ENCODE assay signal across 13 mouse cellular contexts in genomic region chr3:30247256-30247655, GRCm38 (mm10).
DNase-seq lines count a peak whose midpoint lies in the region; ATAC-seq and TF ChIP-seq lines count a peak whose summit lies in the region.
"Had no signal": no experiment of that assay in that cellular context is flagged by ENCODE, and none has a peak within 500 bp of the region (broad histone marks: within the 10 kb centered on the region; RNA-seq: fewer than 3 reads in every experiment).

No protein-coding gene starts in this region.

- no peaks in the 10 kb centered on the region for H3K36me3 ChIP-seq in embryonic facial prominence, embryonic 14.5 days (ENCODE audit: control insufficient read depth, insufficient read depth, low read length)
- no peaks in the 10 kb centered on the region for H3K36me3 ChIP-seq in embryonic facial prominence, embryonic 10.5 days (replicated peaks)
- no peaks in the 10 kb centered on the region for H3K36me3 ChIP-seq in intestine, embryonic 16.5 days (ENCODE audit: control insufficient read depth, insufficient read depth, low read length)
- H3K36me3 ChIP-seq in intestine, embryonic 15.5 days: no peaks in the 10 kb centered on the region
- H3K36me3 ChIP-seq in limb, embryonic 14.5 days (ENCODE audit: control insufficient read depth, insufficient read depth, low read length): no peaks in the 10 kb centered on the region
- H3K36me3 ChIP-seq in stomach, embryonic 15.5 days: no peaks in the 10 kb centered on the region
- no peaks in the 10 kb centered on the region for H3K36me3 ChIP-seq in thymus, adult 2 months (ENCODE audit: control insufficient read depth, insufficient read depth, low read length)
- H3K36me3 ChIP-seq: forebrain, embryonic 10.5 days; midbrain, embryonic 10.5 days had no signal

- H3K27me3 ChIP-seq in embryonic facial prominence, embryonic 14.5 days (replicated peaks; ENCODE audit: control insufficient read depth, insufficient read depth, low read length): no peaks in the 10 kb centered on the region
- no peaks in the 10 kb centered on the region for H3K27me3 ChIP-seq in embryonic facial prominence, embryonic 10.5 days (replicated peaks; ENCODE audit: low read depth, poor library complexity, severe bottlenecking)
- no peaks in the 10 kb centered on the region for H3K27me3 ChIP-seq in intestine, embryonic 16.5 days (replicated peaks; ENCODE audit: control insufficient read depth, insufficient read depth, low read length)
- 0 out of 2 replicates have a peak, but pooled peaks cover 4% of the 10 kb centered on the region for H3K27me3 ChIP-seq in intestine, embryonic 15.5 days (replicated peaks)
- no peaks in the 10 kb centered on the region for H3K27me3 ChIP-seq in limb, embryonic 14.5 days (ENCODE audit: control insufficient read depth, insufficient read depth, low read length)
- no peaks in the 10 kb centered on the region for H3K27me3 ChIP-seq in stomach, embryonic 15.5 days (replicated peaks)
- H3K27me3 ChIP-seq in thymus, adult 2 months (ENCODE audit: control insufficient read depth, insufficient read depth, low read length): no peaks in the 10 kb centered on the region

- no peak overlapping the region for H3K4me3 ChIP-seq in embryonic facial prominence, embryonic 14.5 days (ENCODE audit: low read depth, low read length)
- H3K4me3 ChIP-seq in embryonic facial prominence, embryonic 10.5 days: no peak overlapping the region
- no peak overlapping the region for H3K4me3 ChIP-seq in intestine, embryonic 16.5 days (ENCODE audit: low read length)
- no peak overlapping the region for H3K4me3 ChIP-seq in intestine, embryonic 15.5 days (replicated peaks)
- no peak overlapping the region for H3K4me3 ChIP-seq in limb, embryonic 14.5 days (replicated peaks; ENCODE audit: low read length)
- no peak overlapping the region for H3K4me3 ChIP-seq in stomach, embryonic 15.5 days (replicated peaks)
- H3K4me3 ChIP-seq in thymus, adult 2 months (ENCODE audit: control insufficient read depth, insufficient read depth, low read length): no peak overlapping the region
- H3K4me3 ChIP-seq: forebrain, embryonic 10.5 days; midbrain, embryonic 10.5 days had no signal

- ATAC-seq in embryonic facial prominence, embryonic 14.5 days (ENCODE audit: low read depth): no peak
- ATAC-seq in intestine, embryonic 16.5 days: no peak
- no peak for ATAC-seq in intestine, embryonic 15.5 days
- ATAC-seq in limb, embryonic 14.5 days (ENCODE audit: low FRiP score, low read depth): no peak
- no peak for ATAC-seq in stomach, embryonic 15.5 days (ENCODE audit: insufficient read depth, low FRiP score, low read depth)
- ATAC-seq: Patski had no signal

- no peak overlapping the region for H3K27ac ChIP-seq in embryonic facial prominence, embryonic 14.5 days (replicated peaks; ENCODE audit: low read depth, low read length)
- H3K27ac ChIP-seq in embryonic facial prominence, embryonic 10.5 days (replicated peaks): no peak overlapping the region; the same call in 1 of the 2 replicates
- peak overlapping the region; percentile 64; the same call in 1 of the 2 replicates for H3K27ac ChIP-seq in intestine, embryonic 16.5 days (ENCODE audit: low read length)
- H3K27ac ChIP-seq in intestine, embryonic 15.5 days: no peak overlapping the region
- H3K27ac ChIP-seq in limb, embryonic 14.5 days (replicated peaks; ENCODE audit: low read depth, low read length): peak overlapping the region; percentile 28; the same call in 1 of the 2 replicates
- peak overlapping the region; percentile 77 for H3K27ac ChIP-seq in stomach, embryonic 15.5 days
- H3K27ac ChIP-seq in thymus, adult 2 months (ENCODE audit: control insufficient read depth, insufficient read depth, low read length): no peak overlapping the region
- H3K27ac ChIP-seq: forebrain, embryonic 10.5 days; liver, embryonic 14.5 days; midbrain, embryonic 10.5 days had no signal

- no peak for TF ChIP-seq CTCF in thymus, adult 2 months (IDR thresholded peaks at IDR 0.05; ENCODE audit: borderline replicate concordance, control insufficient read depth, extremely low read depth, insufficient read depth, low read length, poor library complexity)

- 64% methylated on average over 5 of the region's 5 CpGs for WGBS in embryonic facial prominence, embryonic 14.5 days
- WGBS in embryonic facial prominence, embryonic 10.5 days: 76% methylated on average over 5 of the region's 5 CpGs
- WGBS in intestine, embryonic 16.5 days: 70% methylated on average over 5 of the region's 5 CpGs
- WGBS in intestine, embryonic 15.5 days: 78% methylated on average over 5 of the region's 5 CpGs
- WGBS in limb, embryonic 14.5 days: 43% methylated on average over 5 of the region's 5 CpGs
- WGBS in stomach, embryonic 15.5 days: 84% methylated on average over 5 of the region's 5 CpGs
- WGBS in thymus, adult 2 months: 88% methylated on average over 5 of the region's 5 CpGs

- H3K9me3 ChIP-seq in embryonic facial prominence, embryonic 14.5 days (ENCODE audit: control insufficient read depth, low read length): no peaks in the 10 kb centered on the region
- H3K9me3 ChIP-seq in embryonic facial prominence, embryonic 10.5 days: no peaks in the 10 kb centered on the region
- no peaks in the 10 kb centered on the region for H3K9me3 ChIP-seq in intestine, embryonic 16.5 days (ENCODE audit: control insufficient read depth, low read length)
- no peaks in the 10 kb centered on the region for H3K9me3 ChIP-seq in intestine, embryonic 15.5 days
- H3K9me3 ChIP-seq in limb, embryonic 14.5 days (ENCODE audit: control insufficient read depth, low read length): no peaks in the 10 kb centered on the region
- no peaks in the 10 kb centered on the region for H3K9me3 ChIP-seq in stomach, embryonic 15.5 days
- H3K9me3 ChIP-seq: forebrain, embryonic 10.5 days; midbrain, embryonic 10.5 days had no signal

- peaks cover 20% of the 10 kb centered on the region for H3K4me1 ChIP-seq in embryonic facial prominence, embryonic 14.5 days (ENCODE audit: control insufficient read depth, insufficient read depth, low read length)
- peaks cover 43% of the 10 kb centered on the region for H3K4me1 ChIP-seq in embryonic facial prominence, embryonic 10.5 days
- peaks cover 10% of the 10 kb centered on the region for H3K4me1 ChIP-seq in intestine, embryonic 16.5 days (ENCODE audit: control insufficient read depth, insufficient read depth, low read length)
- peaks cover 12% of the 10 kb centered on the region; the same call in 1 of the 2 replicates for H3K4me1 ChIP-seq in intestine, embryonic 15.5 days (replicated peaks)
- peaks cover 43% of the 10 kb centered on the region for H3K4me1 ChIP-seq in limb, embryonic 14.5 days (ENCODE audit: control insufficient read depth, insufficient read depth, low read length)
- H3K4me1 ChIP-seq in stomach, embryonic 15.5 days: peaks cover 14% of the 10 kb centered on the region; the same call in 1 of the 2 replicates
- no peaks in the 10 kb centered on the region for H3K4me1 ChIP-seq in thymus, adult 2 months (replicated peaks; ENCODE audit: control insufficient read depth, insufficient read depth, low read length)

- H3K9ac ChIP-seq in embryonic facial prominence, embryonic 14.5 days (ENCODE audit: low read depth, low read length): no peak overlapping the region
- H3K9ac ChIP-seq in intestine, embryonic 16.5 days (ENCODE audit: low read depth, low read length): no peak overlapping the region
- H3K9ac ChIP-seq in intestine, embryonic 15.5 days: no peak overlapping the region
- H3K9ac ChIP-seq in limb, embryonic 14.5 days (ENCODE audit: low read depth, low read length, severe bottlenecking): no peak overlapping the region
- H3K9ac ChIP-seq in stomach, embryonic 15.5 days: no peak overlapping the region
- H3K9ac ChIP-seq: liver, embryonic 14.5 days had no signal

- no peak overlapping the region for H3K4me2 ChIP-seq in embryonic facial prominence, embryonic 14.5 days (ENCODE audit: low read depth, low read length)
- no peak overlapping the region for H3K4me2 ChIP-seq in intestine, embryonic 16.5 days (ENCODE audit: low read depth, low read length)
- no peak overlapping the region for H3K4me2 ChIP-seq in intestine, embryonic 15.5 days (replicated peaks)
- H3K4me2 ChIP-seq in limb, embryonic 14.5 days (replicated peaks; ENCODE audit: low read depth, low read length, severe bottlenecking): peak overlapping the region; percentile 17; the same call in 1 of the 2 replicates
- no peak overlapping the region; the same call in 1 of the 2 replicates for H3K4me2 ChIP-seq in stomach, embryonic 15.5 days

- peak; percentile 26 for DNase-seq in embryonic facial prominence, embryonic 14.5 days (ENCODE audit: low spot score)
- DNase-seq in embryonic facial prominence, embryonic 10.5 days (ENCODE audit: low spot score): no peak
- DNase-seq in limb, embryonic 14.5 days (ENCODE audit: low spot score): no peak
- DNase-seq in thymus, adult 2 months: no peak
- DNase-seq in cerebellum, postnatal 25 days: no peak
- DNase-seq: cerebellum, adult 9-10 months had no signal

- no peak for TF ChIP-seq POLR2A in limb, embryonic 14.5 days (IDR thresholded peaks at IDR 0.05; ENCODE audit: borderline replicate concordance, extremely low read depth, insufficient read depth, insufficient read length)
- TF ChIP-seq POLR2A in thymus, adult 2 months (IDR thresholded peaks at IDR 0.05; ENCODE audit: control insufficient read depth, extremely low read depth, insufficient read depth, low read length, poor library complexity): no peak

Comparison
In these comparisons a context has a peak if more than half of its experiments do, and no peak if none do; other contexts are left out.
1. H3K27ac ChIP-seq: peak in intestine, embryonic 16.5 days (single experiment), limb, embryonic 14.5 days (single experiment) and stomach, embryonic 15.5 days (single experiment); none in embryonic facial prominence, embryonic 14.5 days (single experiment), embryonic facial prominence, embryonic 10.5 days (single experiment), intestine, embryonic 15.5 days (single experiment) and thymus, adult 2 months (single experiment).